Mouse (Mus musculus) cerebellum, adult 2 months (tissue): ENCODE data around the gene Dennd1a.

Experiments
- CTCF ChIP-seq: fragments of 200-500 bp; IDR thresholded peaks from 2 replicates; pipeline ENCODE4 v1.5.1; 2011; ENCODE audit warnings: low read depth, mild to moderate bottlenecking, control low read depth, low read length, moderate library complexity, borderline replicate concordance; ENCODE audit not compliant: insufficient read depth
- POLR2A ChIP-seq: fragments of 200-500 bp; IDR thresholded peaks from 2 replicates; pipeline ENCODE4 v1.6.1; 2011; ENCODE audit warnings: low read length, control low read depth, borderline replicate concordance; ENCODE audit not compliant: insufficient read depth

- TF ChIP-seq CTCF, result no peak
- no peak for TF ChIP-seq POLR2A
Observed at GRCm38 (mm10) chr2:38051485-38052085, 235.6 kb downstream of the Dennd1a start.
